Mouse (Mus musculus) bone marrow macrophage, adult 2 months (primary cell): ENCODE measurements around the gene Ppil3. TPM values are rescaled to one million over a fixed set of nuclear protein-coding genes. Genes with fewer than 3 reads are reported as not detected.
A peak's percentile ranks its signal among the peaks of the same experiment; 100 is the strongest.

Source experiments
- H3K27ac ChIP-seq: 2 replicates; pipeline ENCODE4 v1.5.1; 2012; ENCODE audit warnings: low read depth, low read length; ENCODE audit not compliant: insufficient read depth
- H3K4me1 ChIP-seq: 2 replicates; pipeline ENCODE4 v1.6.1; 2012; ENCODE audit warnings: low read length; ENCODE audit not compliant: control insufficient read depth, insufficient read depth
- H3K4me3 ChIP-seq: 2 replicates; pipeline ENCODE4 v1.5.1; 2012; ENCODE audit warnings: mild to moderate bottlenecking, low read length, moderate library complexity; ENCODE audit not compliant: insufficient read depth
- CTCF ChIP-seq: IDR thresholded peaks from 2 replicates; pipeline ENCODE4 v1.5.1; 2012; ENCODE audit warnings: low read depth, mild to moderate bottlenecking, low read length, moderate library complexity
- POLR2A ChIP-seq: IDR thresholded peaks from 2 replicates; pipeline ENCODE4 v1.6.1; 2012; ENCODE audit warnings: mild to moderate bottlenecking, low read depth, low read length, borderline replicate concordance
- polyA plus RNA-seq: library from polyadenylated mRNA; stranded (reverse); fragments of >200 nt; gene quantifications from 2 replicates; pipeline ENCODE4 v1.2.4, GENCODE M21; 2012; ENCODE audit not compliant: missing spikeins, insufficient read depth, insufficient read length

Ppil3 gene
- polyA plus RNA-seq, 1 experiment: 23.8 TPM

GRCm38 (mm10) chr1:58447766-58448165 lies 2.5 kb upstream of the Ppil3 start:
- Histone ChIP-seq H3K4me3 (no peak overlapping the region), H3K27ac (no peak overlapping the region), H3K4me1 (peaks cover 28% of the 10 kb centered on the region)
- TF ChIP-seq POLR2A (no peak), CTCF (no peak)

GRCm38 (mm10) chr1:58445861-58446260 lies 575 bp upstream of the Ppil3 start:
- Histone ChIP-seq H3K4me1 (peaks cover 22% of the 10 kb centered on the region), H3K27ac (peak overlapping the region; percentile 64), H3K4me3 (peak overlapping the region; percentile 80)
- TF ChIP-seq POLR2A: no peak
- no peak for TF ChIP-seq CTCF

- Histone ChIP-seq H3K4me3 (peak overlapping the region; percentile 80), H3K4me1 (peaks cover 16% of the 10 kb centered on the region), H3K27ac (peak overlapping the region; percentile 87)
- TF ChIP-seq CTCF (no peak), POLR2A (no peak)
Measured at GRCm38 (mm10) chr1:58444691-58445090, 595 bp downstream of the Ppil3 start.

GRCm38 (mm10) chr1:58424551-58424950 lies 20.7 kb downstream of the Ppil3 start:
- H3K4me1 ChIP-seq: peaks cover 3% of the 10 kb centered on the region
- no peak overlapping the region for H3K27ac ChIP-seq
- TF ChIP-seq POLR2A (no peak), CTCF (no peak)
- no peak overlapping the region for H3K4me3 ChIP-seq

GRCm38 (mm10) chr1:58423371-58424248 lies 21.7 kb downstream of the Ppil3 start, which contains the start of gene Clk1:
Clk1 (minus strand) TSS chr1:58424066.
- H3K27ac ChIP-seq: peak within 1 kb of the TSS; percentile 87
- H3K4me3 ChIP-seq: peak within 1 kb of the TSS; percentile 94
- TF ChIP-seq POLR2A (peak; percentile 76; the same call in 1 of the 2 replicates), CTCF (no peak)
- H3K4me1 ChIP-seq: peaks cover 3% of the 10 kb centered on the region

GRCm38 (mm10) chr1:58422879-58423278 lies 22.4 kb downstream of the Ppil3 start:
- TF ChIP-seq CTCF (no peak), POLR2A (no peak)
- peaks cover 3% of the 10 kb centered on the region for H3K4me1 ChIP-seq
- peak overlapping the region; percentile 87 for H3K27ac ChIP-seq
- peak overlapping the region; percentile 94 for H3K4me3 ChIP-seq

GRCm38 (mm10) chr1:58420961-58421360 lies 24.3 kb downstream of the Ppil3 start:
- Histone ChIP-seq H3K4me3 (no peak overlapping the region), H3K27ac (no peak overlapping the region), H3K4me1 (peaks cover 9% of the 10 kb centered on the region)
- TF ChIP-seq POLR2A: no peak
- no peak for TF ChIP-seq CTCF

GRCm38 (mm10) chr1:58420032-58420431 lies 25.3 kb downstream of the Ppil3 start:
- Histone ChIP-seq H3K4me3 (no peak overlapping the region), H3K27ac (no peak overlapping the region)
- no peak for TF ChIP-seq CTCF
- no peak for TF ChIP-seq POLR2A

GRCm38 (mm10) chr1:58416048-58416447 lies 29.2 kb downstream of the Ppil3 start:
- H3K27ac ChIP-seq: peak overlapping the region; percentile 53; the same call in 1 of the 2 replicates
- TF ChIP-seq POLR2A: no peak
- peaks cover 9% of the 10 kb centered on the region for H3K4me1 ChIP-seq
- H3K4me3 ChIP-seq: no peak overlapping the region

More at GRCm38 (mm10) chr1:58420032-58420431, 25.3 kb downstream of the Ppil3 start:
- H3K4me1 ChIP-seq: peaks cover 12% of the 10 kb centered on the region

- TF ChIP-seq POLR2A (no peak), CTCF (no peak)
- peaks cover 9% of the 10 kb centered on the region for H3K4me1 ChIP-seq
- no peak overlapping the region for H3K27ac ChIP-seq
- no peak overlapping the region for H3K4me3 ChIP-seq
Measured at GRCm38 (mm10) chr1:58415442-58415841, 29.8 kb downstream of the Ppil3 start.
